Mouse (Mus musculus) cortical plate, adult 2 months (tissue): ENCODE data around the gene Cxcr4. TPM values are rescaled to one million over a fixed set of nuclear protein-coding genes. Genes with fewer than 3 reads are reported as not detected.

Experiments used
- H3K27ac ChIP-seq: fragments of 200-500 bp; 2 replicates; pipeline ENCODE4 v1.5.1; 2012; ENCODE audit warnings: low read length, control low read depth, inconsistent platforms; ENCODE audit not compliant: insufficient read depth
- H3K4me1 ChIP-seq: fragments of 200-500 bp; 2 replicates; pipeline ENCODE4 v1.6.1; 2011; ENCODE audit warnings: low read length; ENCODE audit not compliant: control insufficient read depth, insufficient read depth
- H3K4me3 ChIP-seq: fragments of 200-500 bp; 2 replicates; pipeline ENCODE4 v1.5.1; 2011; ENCODE audit warnings: mild to moderate bottlenecking, low read length, control low read depth; ENCODE audit not compliant: insufficient read depth
- CTCF ChIP-seq: fragments of 200-500 bp; IDR thresholded peaks from 2 replicates; pipeline ENCODE4 v1.5.1; 2011; ENCODE audit warnings: mild to moderate bottlenecking, control low read depth, low read length; ENCODE audit not compliant: insufficient read depth; ENCODE audit errors: extremely low read depth
- POLR2A ChIP-seq: fragments of 200-500 bp; IDR thresholded peaks from 2 replicates; pipeline ENCODE4 v1.6.1; 2011; ENCODE audit warnings: mild to moderate bottlenecking, low read length, control low read depth; ENCODE audit not compliant: insufficient read depth; ENCODE audit errors: extremely low read depth
- polyA plus RNA-seq: library from polyadenylated mRNA; depleted of rRNA; stranded (reverse); fragments of >200 nt; gene quantifications from 2 replicates; pipeline ENCODE4 v1.2.3, GENCODE M21; 2012

Cxcr4 gene
- polyA plus RNA-seq, 1 experiment, result 3.2 TPM

- H3K27ac ChIP-seq, result no peak overlapping the region
- no peak for TF ChIP-seq POLR2A
- no peak for TF ChIP-seq CTCF
- H3K4me1 ChIP-seq, result no peaks in the 10 kb centered on the region
- H3K4me3 ChIP-seq, result no peak overlapping the region
These were observed 25.7 kb upstream of the Cxcr4 start for GRCm38 (mm10) chr1:128617654-128618310.

- no peak for TF ChIP-seq CTCF
- TF ChIP-seq POLR2A, result no peak
- H3K4me1 ChIP-seq, result no peaks in the 10 kb centered on the region
- H3K4me3 ChIP-seq, result no peak overlapping the region
- H3K27ac ChIP-seq, result no peak overlapping the region
These were observed 24.5 kb upstream of the Cxcr4 start for GRCm38 (mm10) chr1:128616586-128616985.

- no peak overlapping the region for H3K27ac ChIP-seq
- no peak overlapping the region for H3K4me3 ChIP-seq
- TF ChIP-seq POLR2A (no peak), CTCF (no peak)
- no peaks in the 10 kb centered on the region for H3K4me1 ChIP-seq
These were observed 23.3 kb upstream of the Cxcr4 start for GRCm38 (mm10) chr1:128615459-128615806.

- Histone ChIP-seq H3K4me1 (no peaks in the 10 kb centered on the region), H3K27ac (no peak overlapping the region), H3K4me3 (no peak overlapping the region)
- no peak for TF ChIP-seq CTCF
- TF ChIP-seq POLR2A, result no peak
These were observed 22.8 kb upstream of the Cxcr4 start for GRCm38 (mm10) chr1:128614653-128615458.

GRCm38 (mm10) chr1:128608119-128608518 lies 16.0 kb upstream of the Cxcr4 start:
- no peak overlapping the region for H3K27ac ChIP-seq
- no peak overlapping the region for H3K4me3 ChIP-seq
- no peak for TF ChIP-seq POLR2A
- TF ChIP-seq CTCF, result no peak
- H3K4me1 ChIP-seq, result no peaks in the 10 kb centered on the region

GRCm38 (mm10) chr1:128607423-128607822 lies 15.3 kb upstream of the Cxcr4 start:
- TF ChIP-seq POLR2A, result no peak
- TF ChIP-seq CTCF, result no peak
- Histone ChIP-seq H3K4me1 (no peaks in the 10 kb centered on the region), H3K4me3 (no peak overlapping the region), H3K27ac (no peak overlapping the region)

GRCm38 (mm10) chr1:128605794-128606193 lies 13.7 kb upstream of the Cxcr4 start:
- no peak overlapping the region for H3K27ac ChIP-seq
- no peak overlapping the region for H3K4me3 ChIP-seq
- H3K4me1 ChIP-seq, result no peaks in the 10 kb centered on the region
- no peak for TF ChIP-seq CTCF
- no peak for TF ChIP-seq POLR2A

GRCm38 (mm10) chr1:128602688-128603385 lies 10.7 kb upstream of the Cxcr4 start:
- no peak for TF ChIP-seq CTCF
- TF ChIP-seq POLR2A, result no peak
- no peaks in the 10 kb centered on the region for H3K4me1 ChIP-seq
- H3K4me3 ChIP-seq, result no peak overlapping the region
- no peak overlapping the region for H3K27ac ChIP-seq

- Histone ChIP-seq H3K27ac (no peak overlapping the region), H3K4me3 (no peak overlapping the region), H3K4me1 (no peaks in the 10 kb centered on the region)
- TF ChIP-seq CTCF, result no peak
- no peak for TF ChIP-seq POLR2A
These were observed 10.1 kb upstream of the Cxcr4 start for GRCm38 (mm10) chr1:128602018-128602687.

- Histone ChIP-seq H3K4me3 (no peak overlapping the region), H3K4me1 (no peaks in the 10 kb centered on the region), H3K27ac (no peak overlapping the region)
- TF ChIP-seq CTCF (no peak), POLR2A (no peak)
These were observed 9.2 kb upstream of the Cxcr4 start for GRCm38 (mm10) chr1:128601307-128601706.
